Mouse (Mus musculus): ENCODE measurements around the gene Bpifa2. TPM values are rescaled to one million over a fixed set of nuclear protein-coding genes. Genes with fewer than 3 reads are reported as not detected.
"Not testable (repeated sequence)": the region's sequence is repeated elsewhere in the genome, so short reads cannot be mapped to it uniquely, and the experiment has no call there.

Gene Bpifa2
- total and polyA plus RNA-seq, 3 experiments, result 0.49 TPM; not detected in 2

DNA sequence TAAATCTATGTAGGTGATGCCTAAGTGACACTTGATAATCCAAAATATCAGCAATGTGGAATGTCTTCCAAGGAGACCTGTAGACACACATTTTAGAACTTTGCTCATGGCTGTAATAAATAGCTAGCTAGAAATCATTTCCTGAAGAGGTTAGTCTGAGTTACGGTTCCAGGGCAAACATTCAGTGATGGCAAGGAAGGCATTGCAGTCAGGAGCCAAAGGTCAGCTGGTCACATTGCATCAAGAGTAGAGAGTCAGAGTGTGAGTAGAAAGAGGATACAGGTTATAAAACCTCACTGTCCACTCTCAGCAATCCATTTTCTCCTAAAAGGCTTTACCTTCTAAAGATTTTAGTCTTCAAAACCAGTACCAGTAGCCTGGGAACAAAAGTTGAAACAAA, 9.9 kb downstream of the Bpifa2 start:
- ATAC-seq (ENCODE audit: extremely low read depth, insufficient number of reproducible peaks, low FRiP score, poor library complexity, severe bottlenecking) (no peak), DNase-seq (ENCODE audit: low spot score) (no peak)
- Histone ChIP-seq H3K36me3 (replicated peaks) (no peaks in the 10 kb centered on the region), H3K27me3 (ENCODE audit: insufficient read depth, low read length) (peaks cover 3% of the 10 kb centered on the region; the same call in 1 of the 2 replicates), H3K4me1 (ENCODE audit: insufficient read depth, low read depth, low read length) (no peaks in the 10 kb centered on the region), H3K9me3 (replicated peaks) (no peaks in the 10 kb centered on the region), H3K4me3 (ENCODE audit: low read depth, low read length) (no peak overlapping the region)
- TF ChIP-seq CTCF (IDR thresholded peaks at IDR 0.05; ENCODE audit: low read depth, low read length) (no peak), POLR2AphosphoS5 (IDR thresholded peaks at IDR 0.05; ENCODE audit: insufficient replicate concordance, low read depth, low read length) (no peak), GATA2 (IDR thresholded peaks at IDR 0.05; ENCODE audit: borderline replicate concordance, low read depth, low read length) (no peak), GATA1 (IDR thresholded peaks at IDR 0.05; ENCODE audit: borderline replicate concordance, low read length) (no peak), TAL1 (conservative IDR thresholded peaks at IDR 0.05; ENCODE audit: low read depth, low read length) (no peak)

DNA sequence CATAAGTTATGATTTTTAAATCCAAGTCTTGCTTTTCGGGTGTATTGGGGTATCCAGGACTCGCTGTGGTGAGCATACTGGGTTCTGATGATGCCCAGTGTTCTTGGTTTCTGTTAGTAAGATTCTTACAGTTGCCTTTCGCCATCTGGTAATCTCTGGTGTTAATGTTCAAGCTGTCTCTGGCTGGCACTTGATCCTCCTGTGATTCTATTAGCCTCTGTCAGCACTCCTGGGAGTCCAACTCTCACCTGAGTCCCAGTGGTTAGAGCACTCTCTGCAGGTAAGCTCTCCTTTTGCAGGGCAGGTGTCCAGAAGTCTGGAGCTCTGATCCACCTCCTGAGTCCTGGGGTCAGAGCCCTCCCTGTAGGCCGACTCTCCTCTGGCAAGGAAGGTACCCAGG, 16.6 kb downstream of the Bpifa2 start:
- not testable (repeated sequence) for H3K9me3 ChIP-seq (replicated peaks); ATAC-seq (ENCODE audit: extremely low read depth, insufficient number of reproducible peaks, low FRiP score, poor library complexity, severe bottlenecking); H3K36me3 ChIP-seq (replicated peaks); H3K4me3 ChIP-seq (ENCODE audit: low read depth, low read length); H3K27me3 ChIP-seq (ENCODE audit: insufficient read depth, low read length); DNase-seq (ENCODE audit: low spot score); H3K4me1 ChIP-seq (ENCODE audit: insufficient read depth, low read depth, low read length)

DNA sequence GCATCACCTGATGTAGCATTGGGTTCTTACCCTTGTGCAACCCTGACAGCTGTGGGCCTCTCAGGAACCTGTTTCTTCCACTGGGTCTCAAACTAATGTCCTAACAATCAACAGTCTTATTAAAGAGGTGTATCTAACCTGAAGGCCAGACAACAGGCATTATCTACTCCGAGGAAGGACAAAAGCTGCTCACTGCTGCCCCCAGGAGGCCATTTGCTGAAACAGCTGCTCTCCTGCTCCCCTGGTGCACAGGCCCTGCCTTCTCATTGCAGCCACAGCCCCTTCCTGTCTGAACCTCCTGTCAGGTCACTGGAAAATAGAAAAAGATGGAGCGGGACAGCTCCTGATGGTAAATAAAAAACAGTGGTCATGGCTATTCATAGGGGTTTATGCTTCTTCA, 30.9 kb downstream of the Bpifa2 start:
- H3K9me3 ChIP-seq (replicated peaks), result no peaks in the 10 kb centered on the region
- no peak for ATAC-seq (ENCODE audit: extremely low read depth, insufficient number of reproducible peaks, low FRiP score, poor library complexity, severe bottlenecking)
- no peaks in the 10 kb centered on the region for H3K36me3 ChIP-seq (replicated peaks)
- TF ChIP-seq TAL1 (conservative IDR thresholded peaks at IDR 0.05; ENCODE audit: low read depth, low read length), result no peak
- TF ChIP-seq CTCF (IDR thresholded peaks at IDR 0.05; ENCODE audit: low read depth, low read length), result peak; percentile 57
- no peak overlapping the region for H3K4me3 ChIP-seq (ENCODE audit: low read depth, low read length)
- H3K27me3 ChIP-seq (ENCODE audit: insufficient read depth, low read length), result peaks cover 3% of the 10 kb centered on the region; the same call in 1 of the 2 replicates
- no peaks in the 10 kb centered on the region for H3K4me1 ChIP-seq (ENCODE audit: insufficient read depth, low read depth, low read length)
- DNase-seq (ENCODE audit: low spot score), result no peak

DNA sequence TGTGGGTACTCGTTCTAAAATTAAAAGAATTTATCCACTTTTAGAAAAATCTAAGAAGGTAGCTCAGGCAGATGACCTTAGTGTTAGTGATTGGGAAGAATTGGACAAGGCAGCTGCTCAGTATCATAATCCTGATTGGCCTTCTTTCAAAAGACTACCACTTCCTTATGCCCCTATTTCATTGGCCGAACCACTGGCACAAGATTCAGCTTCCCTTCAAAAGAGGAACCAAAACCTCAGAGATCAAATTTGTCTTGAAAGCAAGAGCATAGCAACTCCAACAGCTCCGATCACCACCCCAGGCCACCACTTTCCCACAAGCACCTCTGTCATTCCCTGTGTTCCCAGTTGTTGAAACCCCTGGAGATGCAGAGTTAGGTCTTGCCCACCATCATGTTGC, 36.7 kb downstream of the Bpifa2 start:
- no peaks in the 10 kb centered on the region for H3K27me3 ChIP-seq (ENCODE audit: insufficient read depth, low read length)

DNA sequence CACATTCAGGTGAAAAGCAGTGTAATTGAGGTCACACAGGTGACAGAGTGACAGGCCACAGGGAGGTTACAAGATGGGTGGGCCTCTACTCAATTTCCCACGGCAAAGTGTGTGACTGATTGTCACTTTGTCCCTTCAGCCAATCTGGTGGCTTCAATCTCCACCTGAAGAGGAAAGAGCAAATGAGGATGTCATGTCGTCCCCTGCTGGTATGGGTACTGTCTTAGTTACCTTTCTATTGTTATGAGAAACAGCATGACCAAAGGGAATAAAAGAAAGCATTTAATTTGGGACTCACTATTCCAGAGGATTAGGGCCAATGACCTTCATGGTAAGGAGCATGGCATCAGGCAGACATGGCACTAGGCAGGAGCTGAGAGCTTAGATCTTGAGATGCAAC, 50.6 kb downstream of the Bpifa2 start:
- H3K36me3 ChIP-seq (replicated peaks), result no peaks in the 10 kb centered on the region
- no peak overlapping the region for H3K4me3 ChIP-seq (ENCODE audit: low read depth, low read length)
- ATAC-seq (ENCODE audit: extremely low read depth, insufficient number of reproducible peaks, low FRiP score, poor library complexity, severe bottlenecking) (no peak), DNase-seq (ENCODE audit: low spot score) (no peak)
- H3K27me3 ChIP-seq (ENCODE audit: insufficient read depth, low read length), result no peaks in the 10 kb centered on the region
- TF ChIP-seq GATA1 (IDR thresholded peaks at IDR 0.05; ENCODE audit: borderline replicate concordance, low read length) (no peak), POLR2AphosphoS5 (IDR thresholded peaks at IDR 0.05; ENCODE audit: insufficient replicate concordance, low read depth, low read length) (no peak), CTCF (IDR thresholded peaks at IDR 0.05; ENCODE audit: low read depth, low read length) (no peak), GATA2 (IDR thresholded peaks at IDR 0.05; ENCODE audit: borderline replicate concordance, low read depth, low read length) (no peak)
- no peaks in the 10 kb centered on the region for H3K4me1 ChIP-seq (ENCODE audit: insufficient read depth, low read depth, low read length)
- H3K9me3 ChIP-seq (replicated peaks), result no peaks in the 10 kb centered on the region

More for the DNA sequence above, 36.7 kb downstream of the Bpifa2 start:
- Histone ChIP-seq H3K4me3 (ENCODE audit: low read depth, low read length) (no peak overlapping the region), H3K9me3 (replicated peaks) (no peaks in the 10 kb centered on the region), H3K4me1 (ENCODE audit: insufficient read depth, low read depth, low read length) (no peaks in the 10 kb centered on the region), H3K36me3 (replicated peaks) (no peaks in the 10 kb centered on the region)
- ATAC-seq (ENCODE audit: extremely low read depth, insufficient number of reproducible peaks, low FRiP score, poor library complexity, severe bottlenecking), result no peak
- TF ChIP-seq CTCF (IDR thresholded peaks at IDR 0.05; ENCODE audit: low read depth, low read length) (no peak), TAL1 (conservative IDR thresholded peaks at IDR 0.05; ENCODE audit: low read depth, low read length) (no peak), GATA2 (IDR thresholded peaks at IDR 0.05; ENCODE audit: borderline replicate concordance, low read depth, low read length) (no peak), POLR2AphosphoS5 (IDR thresholded peaks at IDR 0.05; ENCODE audit: insufficient replicate concordance, low read depth, low read length) (no peak), GATA1 (IDR thresholded peaks at IDR 0.05; ENCODE audit: borderline replicate concordance, low read length) (no peak)
- DNase-seq (ENCODE audit: low spot score), result no peak

Other genes with a start within 250 kb of the Bpifa2 start
- gene Efcab8, start 228.3 kb upstream of the Bpifa2 start, total RNA-seq (2014; fragmentation: Nextera tagmentation), result 0.15 TPM in 1 of 2 replicates, not detected in the other
- gene Efcab8, start 228.3 kb upstream of the Bpifa2 start, total RNA-seq (2017), result 0.12 and 0.44 TPM in 2 replicates
- not detected in 2 replicates for gene Efcab8, start 228.3 kb upstream of the Bpifa2 start, polyA plus RNA-seq (2012)
- gene Sun5, start 137.2 kb upstream of the Bpifa2 start, total RNA-seq (2014; fragmentation: Nextera tagmentation), result not detected in 2 replicates
- not detected in 2 replicates for gene Sun5, start 137.2 kb upstream of the Bpifa2 start, total RNA-seq (2017)
- not detected in 2 replicates for gene Sun5, start 137.2 kb upstream of the Bpifa2 start, polyA plus RNA-seq (2012)
- not detected in 2 replicates for gene Bpifb2, start 133.2 kb upstream of the Bpifa2 start, total RNA-seq (2014; fragmentation: Nextera tagmentation)
- gene Bpifb2, start 133.2 kb upstream of the Bpifa2 start, total RNA-seq (2017), result not detected in 2 replicates
- gene Bpifb2, start 133.2 kb upstream of the Bpifa2 start, polyA plus RNA-seq (2012), result not detected in 2 replicates
- gene Bpifb6, start 107.9 kb upstream of the Bpifa2 start, total RNA-seq (2014; fragmentation: Nextera tagmentation), result not detected in 2 replicates
- gene Bpifb6, start 107.9 kb upstream of the Bpifa2 start, total RNA-seq (2017), result not detected in 2 replicates
- gene Bpifb6, start 107.9 kb upstream of the Bpifa2 start, polyA plus RNA-seq (2012), result not detected in 2 replicates
- not detected in 2 replicates for gene Bpifb3, start 90.0 kb upstream of the Bpifa2 start, total RNA-seq (2014; fragmentation: Nextera tagmentation)
- not detected in 2 replicates for gene Bpifb3, start 90.0 kb upstream of the Bpifa2 start, total RNA-seq (2017)
- not detected in 2 replicates for gene Bpifb3, start 90.0 kb upstream of the Bpifa2 start, polyA plus RNA-seq (2012)
- not detected in 2 replicates for gene Bpifb4, start 70.1 kb upstream of the Bpifa2 start, total RNA-seq (2014; fragmentation: Nextera tagmentation)
- not detected in 2 replicates for gene Bpifb4, start 70.1 kb upstream of the Bpifa2 start, total RNA-seq (2017)
- gene Bpifb4, start 70.1 kb upstream of the Bpifa2 start, polyA plus RNA-seq (2012), result not detected in 2 replicates
- gene Bpifa6, start 33.3 kb upstream of the Bpifa2 start, total RNA-seq (2014; fragmentation: Nextera tagmentation), result not detected in 2 replicates
- gene Bpifa6, start 33.3 kb upstream of the Bpifa2 start, total RNA-seq (2017), result not detected in 2 replicates
- not detected in 2 replicates for gene Bpifa6, start 33.3 kb upstream of the Bpifa2 start, polyA plus RNA-seq (2012)
- gene Bpifa3, start 122.1 kb downstream of the Bpifa2 start, total RNA-seq (2014; fragmentation: Nextera tagmentation), result not detected in 2 replicates
- not detected in 2 replicates for gene Bpifa3, start 122.1 kb downstream of the Bpifa2 start, total RNA-seq (2017)
- not detected in 2 replicates for gene Bpifa3, start 122.1 kb downstream of the Bpifa2 start, polyA plus RNA-seq (2012)
- gene Bpifa1, start 134.6 kb downstream of the Bpifa2 start, total RNA-seq (2014; fragmentation: Nextera tagmentation), result not detected in 2 replicates
- not detected in 2 replicates for gene Bpifa1, start 134.6 kb downstream of the Bpifa2 start, total RNA-seq (2017)
- gene Bpifa1, start 134.6 kb downstream of the Bpifa2 start, polyA plus RNA-seq (2012), result not detected in 2 replicates
- gene Bpifa5, start 154.3 kb downstream of the Bpifa2 start, total RNA-seq (2014; fragmentation: Nextera tagmentation), result not detected in 2 replicates
- not detected in 2 replicates for gene Bpifa5, start 154.3 kb downstream of the Bpifa2 start, total RNA-seq (2017)
- gene Bpifa5, start 154.3 kb downstream of the Bpifa2 start, polyA plus RNA-seq (2012), result not detected in 2 replicates
- not detected in 2 replicates for gene Bpifb1, start 182.6 kb downstream of the Bpifa2 start, total RNA-seq (2014; fragmentation: Nextera tagmentation)
- 0.05 TPM in 1 of 2 replicates, not detected in the other for gene Bpifb1, start 182.6 kb downstream of the Bpifa2 start, total RNA-seq (2017)
- not detected in 2 replicates for gene Bpifb1, start 182.6 kb downstream of the Bpifa2 start, polyA plus RNA-seq (2012)
- gene Bpifb5, start 215.5 kb downstream of the Bpifa2 start, total RNA-seq (2014; fragmentation: Nextera tagmentation), result not detected in 2 replicates
- 0.11 TPM in 1 of 2 replicates, not detected in the other for gene Bpifb5, start 215.5 kb downstream of the Bpifa2 start, total RNA-seq (2017)
- not detected in 2 replicates for gene Bpifb5, start 215.5 kb downstream of the Bpifa2 start, polyA plus RNA-seq (2012)
- gene Bpifb9a, start 249.6 kb downstream of the Bpifa2 start, total RNA-seq (2014; fragmentation: Nextera tagmentation), result not detected in 2 replicates
- 0.22 TPM in 1 of 2 replicates, not detected in the other for gene Bpifb9a, start 249.6 kb downstream of the Bpifa2 start, total RNA-seq (2017)
- gene Bpifb9a, start 249.6 kb downstream of the Bpifa2 start, polyA plus RNA-seq (2012), result not detected in 2 replicates